ENCODE assay signal across 20 mouse cellular contexts in the genomic region with DNA sequence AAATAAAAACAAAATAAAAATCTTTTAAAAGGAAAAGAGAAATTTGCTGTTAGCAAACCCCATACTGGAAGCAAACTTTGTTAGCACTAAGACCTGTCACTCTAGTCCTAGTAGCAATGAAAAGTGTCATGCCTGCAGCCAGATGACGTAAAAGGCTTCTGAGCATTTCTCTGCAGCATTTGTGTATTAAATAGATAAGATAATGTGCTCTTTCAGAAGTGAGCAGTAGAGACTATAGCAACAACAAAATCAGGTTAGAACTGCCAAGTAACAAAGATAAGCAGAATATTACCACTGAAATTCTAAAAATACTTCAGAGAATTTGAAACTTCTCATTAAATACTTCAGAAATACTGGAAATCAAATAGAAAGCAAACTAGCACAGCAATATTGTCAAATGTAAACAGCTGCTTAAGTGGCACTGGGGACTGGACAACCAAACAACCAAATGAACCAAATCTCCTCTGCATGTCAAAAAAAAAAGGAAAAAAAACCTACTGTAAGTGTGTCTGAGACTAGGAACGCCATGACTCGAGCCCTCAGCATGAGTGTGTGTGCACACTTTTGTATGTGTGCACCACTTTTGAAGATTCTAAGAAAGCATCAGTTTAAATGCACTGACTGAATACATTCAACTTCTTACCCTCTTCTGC.
DNase-seq lines count a peak whose midpoint lies in the region; ATAC-seq and TF ChIP-seq lines count a peak whose summit lies in the region.
"Had no signal": no experiment of that assay in that cellular context is flagged by ENCODE, and none has a peak within 500 bp of the region (broad histone marks: within the 10 kb centered on the region; RNA-seq: fewer than 3 reads in every experiment).

No protein-coding gene starts in this region.

- TF ChIP-seq POLR2A in MEL (IDR thresholded peaks at IDR 0.05; ENCODE audit: control insufficient read depth in 1 of 2, insufficient read depth in 1 of 2, low read depth in 1 of 2, low read length in 2 of 2, poor library complexity in 1 of 2) = no peak

- H3K9ac ChIP-seq in heart, embryonic 15.5 days = no peak overlapping the region
- H3K9ac ChIP-seq in MEL (ENCODE audit: control insufficient read depth, low read depth, low read length, poor library complexity, severe bottlenecking) = no peak overlapping the region
- no peak overlapping the region for H3K9ac ChIP-seq in liver, postnatal 0 days (replicated peaks)
- H3K9ac ChIP-seq: forebrain, postnatal 0 days; limb, embryonic 12.5 days; lung, embryonic 15.5 days; midbrain, embryonic 15.5 days; neural tube, embryonic 15.5 days; stomach, embryonic 15.5 days had no signal

- peak overlapping the region; percentile 53; the same call in 1 of the 2 replicates for H3K27ac ChIP-seq in heart, embryonic 15.5 days
- peak overlapping the region; percentile 52; the same call in 1 of the 2 replicates for H3K27ac ChIP-seq in MEL (ENCODE audit: control insufficient read depth, low read depth, low read length)
- H3K27ac ChIP-seq in liver, postnatal 0 days (ENCODE audit: low read depth) = no peak overlapping the region
- H3K27ac ChIP-seq: kidney, postnatal 0 days; limb, embryonic 12.5 days; lung, embryonic 15.5 days; macrophage; midbrain, embryonic 15.5 days; neural tube, embryonic 15.5 days; stomach, embryonic 15.5 days had no signal

- no peak overlapping the region for H3K4me3 ChIP-seq in heart, embryonic 15.5 days
- peak overlapping the region; percentile 15 to 22; a peak in 2 of 4 replicates for H3K4me3 ChIP-seq in MEL (ENCODE audit: control insufficient read depth in 1 of 2, insufficient read depth in 1 of 2, low read depth in 2 of 2, low read length in 2 of 2)
- H3K4me3 ChIP-seq in liver, postnatal 0 days (ENCODE audit: low read depth, low read length) = no peak overlapping the region
- H3K4me3 ChIP-seq: limb, embryonic 12.5 days; lung, embryonic 15.5 days; midbrain, embryonic 15.5 days; neural tube, embryonic 15.5 days; stomach, embryonic 15.5 days had no signal

- no peak overlapping the region for H3K4me2 ChIP-seq in heart, embryonic 15.5 days
- H3K4me2 ChIP-seq in liver, postnatal 0 days (ENCODE audit: low read depth, low read length) = no peak overlapping the region
- H3K4me2 ChIP-seq: limb, embryonic 12.5 days; lung, embryonic 15.5 days; midbrain, embryonic 15.5 days; neural tube, embryonic 15.5 days; stomach, embryonic 15.5 days had no signal

- H3K27me3 ChIP-seq in heart, embryonic 15.5 days = no peaks in the 10 kb centered on the region
- H3K27me3 ChIP-seq in MEL (ENCODE audit: control insufficient read depth in 1 of 2, insufficient read depth in 2 of 2, low read length in 2 of 2) = no peaks in the 10 kb centered on the region
- no peaks in the 10 kb centered on the region for H3K27me3 ChIP-seq in liver, postnatal 0 days (ENCODE audit: insufficient read depth, low read length)
- H3K27me3 ChIP-seq: limb, embryonic 12.5 days; lung, embryonic 15.5 days; midbrain, embryonic 15.5 days; neural tube, embryonic 15.5 days; stomach, embryonic 15.5 days had no signal

- DNase-seq in heart, postnatal 25 days (ENCODE audit: low spot score) = no peak
- peak; percentile 83 for DNase-seq in MEL (ENCODE audit: low read depth, low spot score)
- DNase-seq in liver, postnatal 0 days = no peak
- no peak for DNase-seq in kidney, adult 9 months
- no peak for DNase-seq in thymus, postnatal 36 days
- DNase-seq: adrenal gland, adult 2 months; B cell, adult 2 months; cerebellum, adult 9-11 months; forebrain, postnatal 0 days; thymus, adult 18-20 months had no signal

- intact Hi-C loops in heart, postnatal 25 days (cut with DNase I) = no loop called here

- no peak for ATAC-seq in heart, embryonic 15.5 days (replicated peaks; ENCODE audit: insufficient number of reproducible peaks, insufficient read depth, low FRiP score, low read depth)
- ATAC-seq in common myeloid progenitor, adult 5-6 weeks (replicated peaks; ENCODE audit: low read depth, poor library complexity, severe bottlenecking) = peak; percentile 60; the same call in 1 of the 2 replicates
- ATAC-seq in liver, postnatal 0 days = no peak
- ATAC-seq: forebrain, postnatal 0 days; intestine, embryonic 16.5 days; midbrain, embryonic 15.5 days had no signal

- peaks cover 8% of the 10 kb centered on the region for H3K4me1 ChIP-seq in heart, embryonic 15.5 days (replicated peaks)
- H3K4me1 ChIP-seq in MEL (ENCODE audit: control insufficient read depth in 1 of 2, insufficient read depth in 2 of 2, low read length in 2 of 2) = peaks cover 3 to 9% of the 10 kb centered on the region in 2 experiments
- no peaks in the 10 kb centered on the region for H3K4me1 ChIP-seq in liver, postnatal 0 days (ENCODE audit: insufficient read depth)
- H3K4me1 ChIP-seq: limb, embryonic 12.5 days; lung, embryonic 15.5 days; midbrain, embryonic 15.5 days; neural tube, embryonic 15.5 days; stomach, embryonic 15.5 days had no signal

- TF ChIP-seq RAD21 in MEL (IDR thresholded peaks at IDR 0.05; ENCODE audit: low read depth, low read length) = no peak

- H3K36me3 ChIP-seq in heart, embryonic 15.5 days = peaks cover 5% of the 10 kb centered on the region; the same call in 1 of the 2 replicates
- peaks cover 2 to 17% of the 10 kb centered on the region in 2 experiments; a peak in 3 of 4 replicates for H3K36me3 ChIP-seq in MEL (ENCODE audit: control insufficient read depth in 1 of 2, insufficient read depth in 2 of 2, low read length in 2 of 2)
- H3K36me3 ChIP-seq in liver, postnatal 0 days (replicated peaks; ENCODE audit: insufficient read depth, low read length) = no peaks in the 10 kb centered on the region
- H3K36me3 ChIP-seq: limb, embryonic 12.5 days; lung, embryonic 15.5 days; midbrain, embryonic 15.5 days; neural tube, embryonic 15.5 days; stomach, embryonic 15.5 days had no signal

- no peaks in the 10 kb centered on the region for H3K9me3 ChIP-seq in heart, embryonic 15.5 days (replicated peaks)
- no peaks in the 10 kb centered on the region for H3K9me3 ChIP-seq in MEL (replicated peaks; ENCODE audit: insufficient read depth, low read length)
- no peaks in the 10 kb centered on the region; the same call in 1 of the 2 replicates for H3K9me3 ChIP-seq in liver, postnatal 0 days (ENCODE audit: low read length)
- H3K9me3 ChIP-seq: lung, embryonic 15.5 days; midbrain, embryonic 15.5 days; neural tube, embryonic 15.5 days; stomach, embryonic 15.5 days had no signal

- no peaks in the 10 kb centered on the region for H3K79me2 ChIP-seq in MEL (ENCODE audit: control insufficient read depth, insufficient read depth, low read length, poor library complexity)

- WGBS in heart, embryonic 15.5 days = 61% methylated on average over 3 of the region's 3 CpGs
- 68% methylated on average over 3 of the region's 3 CpGs for WGBS in liver, postnatal 0 days (ENCODE audit: insufficient replicate concordance)

- no peak for TF ChIP-seq CTCF in MEL (IDR thresholded peaks at IDR 0.05 in 2 of 3, conservative IDR thresholded peaks at IDR 0.05 in 1 of 3; ENCODE audit: control insufficient read depth in 1 of 3, insufficient read depth in 1 of 3, low read depth in 2 of 3, low read length in 3 of 3, poor library complexity in 1 of 3, severe bottlenecking in 1 of 3)
- no peak for TF ChIP-seq CTCF in liver, postnatal 0 days (IDR thresholded peaks at IDR 0.05; ENCODE audit: low read depth)

- TF ChIP-seq EP300 in MEL (IDR thresholded peaks at IDR 0.05; ENCODE audit: low read depth in 1 of 2, low read length in 2 of 2) = peak; percentile 83 to 86
- peak; percentile 63 for TF ChIP-seq EP300 in liver, postnatal 0 days (IDR thresholded peaks at IDR 0.05; ENCODE audit: low read depth)

TF ChIP-seq in MEL, 35 proteins besides CTCF, POLR2A, EP300 and RAD21 (continues in another document):
- TF ChIP-seq MAZ (IDR thresholded peaks at IDR 0.05; ENCODE audit: low read depth, low read length) (no peak), SIN3A (IDR thresholded peaks at IDR 0.05; ENCODE audit: low read length) (peak; percentile 91), GATA1 (IDR thresholded peaks at IDR 0.05; ENCODE audit: low read depth, low read length) (peak; percentile 96), SMC3 (IDR thresholded peaks at IDR 0.05; ENCODE audit: low read depth, low read length) (no peak), UBTF (IDR thresholded peaks at IDR 0.05; ENCODE audit: borderline replicate concordance, insufficient read depth, low read depth, low read length) (no peak), MEF2A (IDR thresholded peaks at IDR 0.05; ENCODE audit: extremely low read depth, insufficient replicate concordance, low read depth, low read length, poor library complexity, severe bottlenecking) (peak; percentile 96), GABPA (IDR thresholded peaks at IDR 0.05; ENCODE audit: low read depth, low read length) (no peak), JUND (IDR thresholded peaks at IDR 0.05; ENCODE audit: low read depth, low read length) (no peak), NRF1 (IDR thresholded peaks at IDR 0.05; ENCODE audit: insufficient read depth, low read depth, low read length, poor library complexity, severe bottlenecking) (no peak), ZNF384 (IDR thresholded peaks at IDR 0.05; ENCODE audit: low read depth, low read length) (peak; percentile 24; the same call in 1 of the 2 replicates), CHD2 (IDR thresholded peaks at IDR 0.05; ENCODE audit: low read length) (no peak), RCOR1 (IDR thresholded peaks at IDR 0.05; ENCODE audit: low read depth, low read length) (peak; percentile 98), ETS1 (IDR thresholded peaks at IDR 0.05; ENCODE audit: low read depth, low read length) (peak; percentile 97), ZMIZ1 (IDR thresholded peaks at IDR 0.05; ENCODE audit: low read depth, low read length) (no peak), ELF1 (IDR thresholded peaks at IDR 0.05; ENCODE audit: low read depth, low read length) (no peak), MYB (IDR thresholded peaks at IDR 0.05; ENCODE audit: low read depth, low read length) (no peak), MYC (IDR thresholded peaks at IDR 0.05; ENCODE audit: low read depth, low read length) (peak; percentile 69; the same call in 1 of the 2 replicates), TCF12 (IDR thresholded peaks at IDR 0.05; ENCODE audit: low read depth, low read length) (peak; percentile 88), POLR2AphosphoS5 (IDR thresholded peaks at IDR 0.05; ENCODE audit: borderline replicate concordance, low read depth, low read length) (no peak), USF1 (IDR thresholded peaks at IDR 0.05; ENCODE audit: low read depth, low read length) (no peak), TAL1 (IDR thresholded peaks at IDR 0.05; ENCODE audit: low read length) (peak; percentile 57), MXI1 (IDR thresholded peaks at IDR 0.05; ENCODE audit: low read depth, low read length) (peak; percentile 78; the same call in 1 of the 2 replicates), BHLHE40 (IDR thresholded peaks at IDR 0.05; ENCODE audit: borderline replicate concordance, low read depth, low read length) (peak; percentile 55; the same call in 1 of the 2 replicates), CHD1 (IDR thresholded peaks at IDR 0.05; ENCODE audit: low read depth, low read length) (no peak), HCFC1 (IDR thresholded peaks at IDR 0.05; ENCODE audit: low read depth, low read length) (peak; percentile 54; the same call in 1 of the 2 replicates)

Comparison
In these comparisons a context has a peak if more than half of its experiments do, and no peak if none do; other contexts are left out.
1. H3K4me3 ChIP-seq: peak in MEL (2 of 2); none in heart, embryonic 15.5 days (single experiment) and liver, postnatal 0 days (single experiment).